Mouse (Mus musculus): Measurements from ENCODE around the gene Hoxc4. TPM values are rescaled to one million over a fixed set of nuclear protein-coding genes. Genes with fewer than 3 reads are reported as not detected.

Gene Hoxc4
- polyA plus RNA-seq, 1 experiment from 2014 or later = not detected

GRCm38 (mm10) chr15:103020899-103021418, 2.2 kb downstream of the Hoxc4 start:
- H3K4me1 ChIP-seq = no peaks in the 10 kb centered on the region
- H3K36me3 ChIP-seq (ENCODE audit: poor library complexity, severe bottlenecking) = no peaks in the 10 kb centered on the region
- no peak overlapping the region for H3K9ac ChIP-seq
- no peak for ATAC-seq
- H3K27ac ChIP-seq = no peak overlapping the region
- H3K4me3 ChIP-seq = no peak overlapping the region
- H3K27me3 ChIP-seq = peaks cover 100% of the 10 kb centered on the region
- H3K4me2 ChIP-seq = no peak overlapping the region
- H3K9me3 ChIP-seq (replicated peaks) = no peaks in the 10 kb centered on the region
- WGBS = under 1% methylated on average over 8 of the region's 8 CpGs

- no peak overlapping the region for H3K9ac ChIP-seq
- no peak overlapping the region for H3K4me3 ChIP-seq
- H3K4me2 ChIP-seq = no peak overlapping the region
- H3K27ac ChIP-seq = no peak overlapping the region
- H3K9me3 ChIP-seq (replicated peaks) = no peaks in the 10 kb centered on the region
- ATAC-seq = no peak
- no peaks in the 10 kb centered on the region for H3K36me3 ChIP-seq (ENCODE audit: poor library complexity, severe bottlenecking)
- H3K27me3 ChIP-seq = peaks cover 100% of the 10 kb centered on the region
- 8% methylated on average over 8 of the region's 8 CpGs for WGBS
- no peaks in the 10 kb centered on the region for H3K4me1 ChIP-seq
Measured at GRCm38 (mm10) chr15:103021544-103021943, 2.8 kb downstream of the Hoxc4 start.

- no peaks in the 10 kb centered on the region for H3K4me1 ChIP-seq
- H3K36me3 ChIP-seq (ENCODE audit: poor library complexity, severe bottlenecking) = no peaks in the 10 kb centered on the region
- H3K9me3 ChIP-seq (replicated peaks) = no peaks in the 10 kb centered on the region
- peaks cover 100% of the 10 kb centered on the region for H3K27me3 ChIP-seq
- H3K27ac ChIP-seq = no peak overlapping the region
- ATAC-seq = no peak
- H3K9ac ChIP-seq = no peak overlapping the region
- no peak overlapping the region for H3K4me3 ChIP-seq
- 2% methylated on average over 2 of the region's 2 CpGs for WGBS
- no peak overlapping the region for H3K4me2 ChIP-seq
Measured at GRCm38 (mm10) chr15:103024131-103024530, 5.4 kb downstream of the Hoxc4 start.

GRCm38 (mm10) chr15:103027266-103028235, 8.8 kb downstream of the Hoxc4 start:
- no peaks in the 10 kb centered on the region for H3K9me3 ChIP-seq (replicated peaks)
- no peak for ATAC-seq
- no peak overlapping the region for H3K9ac ChIP-seq
- no peak overlapping the region for H3K27ac ChIP-seq
- H3K4me2 ChIP-seq = no peak overlapping the region
- under 1% methylated on average over 43 of the region's 43 CpGs for WGBS
- H3K36me3 ChIP-seq (ENCODE audit: poor library complexity, severe bottlenecking) = no peaks in the 10 kb centered on the region
- H3K4me3 ChIP-seq = no peak overlapping the region
- H3K27me3 ChIP-seq = peaks cover 100% of the 10 kb centered on the region
- H3K4me1 ChIP-seq = no peaks in the 10 kb centered on the region

- Histone ChIP-seq H3K27me3 (peaks cover 100% of the 10 kb centered on the region), H3K4me1 (no peaks in the 10 kb centered on the region), H3K27ac (no peak overlapping the region), H3K4me3 (no peak overlapping the region), H3K9me3 (replicated peaks) (no peaks in the 10 kb centered on the region), H3K36me3 (ENCODE audit: poor library complexity, severe bottlenecking) (no peaks in the 10 kb centered on the region), H3K9ac (no peak overlapping the region), H3K4me2 (no peak overlapping the region)
- WGBS = 8% methylated on average over 9 of the region's 9 CpGs
- ATAC-seq = no peak
Measured at GRCm38 (mm10) chr15:103028916-103029512, 10.3 kb downstream of the Hoxc4 start.

- Histone ChIP-seq H3K36me3 (ENCODE audit: poor library complexity, severe bottlenecking) (no peaks in the 10 kb centered on the region), H3K27me3 (peaks cover 100% of the 10 kb centered on the region), H3K27ac (no peak overlapping the region), H3K9me3 (replicated peaks) (no peaks in the 10 kb centered on the region), H3K4me3 (no peak overlapping the region), H3K4me2 (no peak overlapping the region), H3K4me1 (no peaks in the 10 kb centered on the region), H3K9ac (no peak overlapping the region)
- no peak for ATAC-seq
- 0% methylated on average over 8 of the region's 8 CpGs for WGBS
Measured at GRCm38 (mm10) chr15:103030142-103030541, 11.4 kb downstream of the Hoxc4 start.

GRCm38 (mm10) chr15:103032167-103032566, 13.4 kb downstream of the Hoxc4 start:
- H3K9ac ChIP-seq = no peak overlapping the region
- no peaks in the 10 kb centered on the region for H3K4me1 ChIP-seq
- no peak overlapping the region for H3K4me3 ChIP-seq

GRCm38 (mm10) chr15:103032646-103033575, 14.2 kb downstream of the Hoxc4 start:
- WGBS = under 1% methylated on average over 26 of the region's 26 CpGs
- Histone ChIP-seq H3K36me3 (ENCODE audit: poor library complexity, severe bottlenecking) (no peaks in the 10 kb centered on the region), H3K27me3 (peaks cover 100% of the 10 kb centered on the region), H3K4me1 (no peaks in the 10 kb centered on the region), H3K27ac (no peak overlapping the region), H3K4me3 (no peak overlapping the region), H3K4me2 (no peak overlapping the region), H3K9ac (no peak overlapping the region), H3K9me3 (replicated peaks) (no peaks in the 10 kb centered on the region)
- no peak for ATAC-seq

More at GRCm38 (mm10) chr15:103032167-103032566, 13.4 kb downstream of the Hoxc4 start:
- H3K9me3 ChIP-seq (replicated peaks) = no peaks in the 10 kb centered on the region
- H3K27ac ChIP-seq = no peak overlapping the region
- peaks cover 100% of the 10 kb centered on the region for H3K27me3 ChIP-seq
- H3K36me3 ChIP-seq (ENCODE audit: poor library complexity, severe bottlenecking) = no peaks in the 10 kb centered on the region
- 0% methylated on average over 1 of the region's 3 CpGs for WGBS
- no peak for ATAC-seq
- H3K4me2 ChIP-seq = no peak overlapping the region

GRCm38 (mm10) chr15:103034043-103034806, 15.5 kb downstream of the Hoxc4 start:
- no peak overlapping the region; the same call in 1 of the 2 replicates for H3K4me3 ChIP-seq
- no peak overlapping the region for H3K9ac ChIP-seq

GRCm38 (mm10) chr15:103034807-103035547, 16.2 kb downstream of the Hoxc4 start:
- no peak overlapping the region for H3K9ac ChIP-seq

More at GRCm38 (mm10) chr15:103034043-103034806, 15.5 kb downstream of the Hoxc4 start:
- no peak for ATAC-seq
- H3K27me3 ChIP-seq = peaks cover 100% of the 10 kb centered on the region
- no peaks in the 10 kb centered on the region for H3K4me1 ChIP-seq
- H3K36me3 ChIP-seq (ENCODE audit: poor library complexity, severe bottlenecking) = no peaks in the 10 kb centered on the region
- under 1% methylated on average over 24 of the region's 24 CpGs for WGBS
- H3K27ac ChIP-seq = no peak overlapping the region
- H3K4me2 ChIP-seq = no peak overlapping the region
- no peaks in the 10 kb centered on the region for H3K9me3 ChIP-seq (replicated peaks)

More at GRCm38 (mm10) chr15:103034807-103035547, 16.2 kb downstream of the Hoxc4 start:
- Histone ChIP-seq H3K36me3 (ENCODE audit: poor library complexity, severe bottlenecking) (no peaks in the 10 kb centered on the region), H3K27me3 (peaks cover 100% of the 10 kb centered on the region), H3K4me1 (no peaks in the 10 kb centered on the region), H3K9me3 (replicated peaks) (no peaks in the 10 kb centered on the region), H3K4me3 (no peak overlapping the region), H3K27ac (no peak overlapping the region), H3K4me2 (no peak overlapping the region)
- under 1% methylated on average over 34 of the region's 34 CpGs for WGBS
- no peak for ATAC-seq

All from forebrain, embryonic 13.5 days (tissue).